ENCODE assay signal across 8 mouse cellular contexts in genomic region chr2:18393022-18393519, GRCm38 (mm10). TPM values are rescaled to one million over a fixed set of nuclear protein-coding genes. Genes with fewer than 3 reads are reported as not detected.
DNase-seq lines count a peak whose midpoint lies in the region; ATAC-seq and TF ChIP-seq lines count a peak whose summit lies in the region.

No protein-coding gene starts in this region.

- TF ChIP-seq POLR2A in MEL (IDR thresholded peaks at IDR 0.05; ENCODE audit: control insufficient read depth in 1 of 2, insufficient read depth in 1 of 2, low read depth in 1 of 2, low read length in 2 of 2, poor library complexity in 1 of 2): no peak

- peak overlapping the region; percentile 64 for H3K9ac ChIP-seq in MEL (ENCODE audit: control insufficient read depth, low read depth, low read length, poor library complexity, severe bottlenecking)
- H3K9ac ChIP-seq in forebrain, embryonic 15.5 days (replicated peaks): peak overlapping the region; percentile 91

- peak; percentile 13 for DNase-seq in kidney, adult 9 months
- no peak for DNase-seq in kidney, postnatal 14 days
- DNase-seq in MEL (ENCODE audit: low read depth, low spot score): peak; percentile 58
- DNase-seq in midbrain, embryonic 10.5 days (ENCODE audit: low spot score): no peak
- no peak for DNase-seq in left cerebral cortex, adult 18-20 months (ENCODE audit: low spot score in 2 of 2)
- no peak for DNase-seq in kidney, postnatal 4 days

- H3K36me3 ChIP-seq in MEL (ENCODE audit: control insufficient read depth in 1 of 2, insufficient read depth in 2 of 2, low read length in 2 of 2): peaks cover 0 to 13% of the 10 kb centered on the region in 2 experiments; a peak in 2 of 4 replicates
- no peaks in the 10 kb centered on the region for H3K36me3 ChIP-seq in forebrain, embryonic 15.5 days
- H3K36me3 ChIP-seq in midbrain, embryonic 10.5 days: no peaks in the 10 kb centered on the region

- no peaks in the 10 kb centered on the region for H3K9me3 ChIP-seq in MEL (replicated peaks; ENCODE audit: insufficient read depth, low read length)
- H3K9me3 ChIP-seq in forebrain, embryonic 15.5 days: no peaks in the 10 kb centered on the region
- H3K9me3 ChIP-seq in midbrain, embryonic 10.5 days (replicated peaks): no peaks in the 10 kb centered on the region

- TF ChIP-seq RAD21 in MEL (IDR thresholded peaks at IDR 0.05; ENCODE audit: low read depth, low read length): peak; percentile 12

- H3K4me2 ChIP-seq in forebrain, embryonic 15.5 days (replicated peaks): peak overlapping the region; percentile 80

- peak; percentile 14; the same call in 1 of the 2 replicates for ATAC-seq in forebrain, embryonic 15.5 days (replicated peaks)
- no peak for ATAC-seq in megakaryocyte progenitor cell, adult 5-6 weeks (replicated peaks; ENCODE audit: poor library complexity)

- H3K27me3 ChIP-seq in MEL (ENCODE audit: control insufficient read depth in 1 of 2, insufficient read depth in 2 of 2, low read length in 2 of 2): no peaks in the 10 kb centered on the region
- H3K27me3 ChIP-seq in forebrain, embryonic 15.5 days: no peaks in the 10 kb centered on the region
- no peaks in the 10 kb centered on the region for H3K27me3 ChIP-seq in midbrain, embryonic 10.5 days (ENCODE audit: low read depth, poor library complexity, severe bottlenecking)

- peak overlapping the region; percentile 57 to 89 for H3K4me3 ChIP-seq in MEL (ENCODE audit: control insufficient read depth in 1 of 2, insufficient read depth in 1 of 2, low read depth in 2 of 2, low read length in 2 of 2)
- H3K4me3 ChIP-seq in forebrain, embryonic 15.5 days: peak overlapping the region; percentile 93
- H3K4me3 ChIP-seq in midbrain, embryonic 10.5 days: peak overlapping the region; percentile 88

- WGBS in forebrain, embryonic 15.5 days: 65% methylated on average over 2 of the region's 2 CpGs
- 70% methylated on average over 2 of the region's 2 CpGs for WGBS in midbrain, embryonic 10.5 days

- TF ChIP-seq EP300 in MEL (IDR thresholded peaks at IDR 0.05; ENCODE audit: low read depth in 1 of 2, low read length in 2 of 2): no peak

- peak in 1 of 3 experiments; percentile 39; a peak in 2 of 6 replicates for TF ChIP-seq CTCF in MEL (IDR thresholded peaks at IDR 0.05 in 2 of 3, conservative IDR thresholded peaks at IDR 0.05 in 1 of 3; ENCODE audit: control insufficient read depth in 1 of 3, insufficient read depth in 1 of 3, low read depth in 2 of 3, low read length in 3 of 3, poor library complexity in 1 of 3, severe bottlenecking in 1 of 3)

- H3K79me2 ChIP-seq in MEL (ENCODE audit: control insufficient read depth, insufficient read depth, low read length, poor library complexity): peaks cover 16% of the 10 kb centered on the region

- peaks cover 0 to 5% of the 10 kb centered on the region in 2 experiments; a peak in 3 of 4 replicates for H3K4me1 ChIP-seq in MEL (ENCODE audit: control insufficient read depth in 1 of 2, insufficient read depth in 2 of 2, low read length in 2 of 2)
- peaks cover 20% of the 10 kb centered on the region for H3K4me1 ChIP-seq in forebrain, embryonic 15.5 days
- peaks cover 20% of the 10 kb centered on the region for H3K4me1 ChIP-seq in midbrain, embryonic 10.5 days

- peak overlapping the region; percentile 81 for H3K27ac ChIP-seq in MEL (ENCODE audit: control insufficient read depth, low read depth, low read length)
- H3K27ac ChIP-seq in forebrain, embryonic 15.5 days (replicated peaks): peak overlapping the region; percentile 98
- H3K27ac ChIP-seq in midbrain, embryonic 10.5 days (replicated peaks): peak overlapping the region; percentile 95

TF ChIP-seq in MEL, 35 proteins besides CTCF, POLR2A, EP300 and RAD21:
- no peak for TF ChIP-seq GABPA (IDR thresholded peaks at IDR 0.05; ENCODE audit: low read depth, low read length)

RNA-seq across cellular contexts. Expression of gene Dnajc1, which starts 0.4 kb away (rescaled TPM):
- 9.3 and 10.4 TPM in 2 replicates for total RNA-seq in MEL (2012; rRNA removed)
- 10 to 100 TPM; 14.3 to 86.1 TPM for polyA plus RNA-seq in MEL (2012; ENCODE audit: insufficient read depth in 1 of 2, insufficient read length in 2 of 2, low read depth in 1 of 2, low replicate concordance in 2 of 2, missing spikeins in 1 of 2)
- 28.2 and 30.3 TPM in 2 replicates for polyA plus RNA-seq in forebrain, embryonic 15.5 days (2015; fragmentation: Nextera tagmentation; extraction: Ambion mirVana)
- polyA plus RNA-seq in midbrain, embryonic 10.5 days (2016; fragmentation: Nextera tagmentation; extraction: Ambion mirVana): 25.8 and 27.0 TPM in 2 replicates
- total RNA-seq in megakaryocyte progenitor cell, adult 5-6 weeks (2015): 13.4 and 19.9 TPM in 2 replicates
- 47.2 and 54.5 TPM in 2 replicates for total RNA-seq in megakaryocyte progenitor cell, adult 5-6 weeks (2017)
- 10 to 100 TPM; 23.2 to 25.8 TPM for total RNA-seq in left cerebral cortex, adult 18-20 months (2021)

Comparison
In these comparisons a context has a peak if more than half of its experiments do, and no peak if none do; other contexts are left out.
1. DNase-seq: peak in kidney, adult 9 months (single experiment) and MEL (single experiment); none in kidney, postnatal 14 days (single experiment), midbrain, embryonic 10.5 days (single experiment), left cerebral cortex, adult 18-20 months (0 of 2) and kidney, postnatal 4 days (0 of 2).
2. Peak in every context shown above with its lines, with median percentiles within 50 percentile points of each other: H3K27ac ChIP-seq and H3K4me3 ChIP-seq.